Mouse (Mus musculus): Measurements from ENCODE around the gene Nacad. TPM values are rescaled to one million over a fixed set of nuclear protein-coding genes. Genes with fewer than 3 reads are reported as not detected.

Gene Nacad
- polyA plus RNA-seq, 1 experiment from 2014 or later: 4.8 TPM

DNA sequence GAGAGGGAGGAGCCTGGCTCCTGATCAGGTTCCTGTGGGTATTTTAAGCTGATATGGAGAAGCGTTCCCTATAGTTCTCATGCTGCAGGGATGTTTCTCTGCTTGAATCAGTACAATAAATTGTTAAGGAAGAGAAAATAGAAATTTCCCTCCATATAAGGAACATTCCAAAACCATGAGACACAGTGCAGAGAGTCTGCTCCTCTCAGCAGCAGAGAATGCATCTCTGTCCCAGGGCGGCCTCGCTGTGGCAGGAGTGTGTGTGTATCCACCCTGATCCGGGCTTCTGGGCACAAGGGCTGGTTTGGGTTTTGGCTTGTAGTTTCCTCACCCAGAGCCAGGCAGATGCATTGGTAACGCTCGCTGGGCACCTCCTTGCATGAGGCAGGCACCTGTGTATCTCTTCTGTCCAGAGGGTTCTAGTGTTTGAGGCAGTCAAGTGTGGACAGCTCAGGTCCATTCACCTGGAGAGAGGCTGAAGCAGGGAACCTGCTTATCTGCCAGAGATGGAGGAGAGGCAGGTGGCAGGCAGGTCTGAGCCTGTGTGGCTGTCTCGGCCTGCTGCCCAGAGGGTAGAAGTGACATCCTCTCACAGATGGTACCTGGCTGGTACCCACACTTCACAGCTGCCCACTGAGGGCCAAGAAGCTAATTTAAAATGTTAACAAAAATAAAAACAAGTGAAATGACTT, 18.5 kb downstream of the Nacad start:
- no peaks in the 10 kb centered on the region for H3K9me3 ChIP-seq (ENCODE audit: control insufficient read depth)
- H3K4me2 ChIP-seq (replicated peaks; ENCODE audit: low read depth): no peak overlapping the region
- WGBS: 73% methylated on average over 7 of the region's 7 CpGs
- no peaks in the 10 kb centered on the region for H3K27me3 ChIP-seq (replicated peaks; ENCODE audit: control insufficient read depth, insufficient read depth, low read length)
- no peak overlapping the region for H3K27ac ChIP-seq (ENCODE audit: low read depth, low read length)
- ATAC-seq: peak; percentile 37; the same call in 1 of the 2 replicates
- no peak for TF ChIP-seq CTCF (IDR thresholded peaks at IDR 0.05; ENCODE audit: low read depth)
- H3K4me3 ChIP-seq (ENCODE audit: low read depth, low read length): no peak overlapping the region
- H3K4me1 ChIP-seq (replicated peaks; ENCODE audit: control insufficient read depth, insufficient read depth, low read length): no peaks in the 10 kb centered on the region
- H3K36me3 ChIP-seq (ENCODE audit: control insufficient read depth, insufficient read depth): peaks cover 57% of the 10 kb centered on the region
- no peak overlapping the region for H3K9ac ChIP-seq (ENCODE audit: low read depth, low read length)

DNA sequence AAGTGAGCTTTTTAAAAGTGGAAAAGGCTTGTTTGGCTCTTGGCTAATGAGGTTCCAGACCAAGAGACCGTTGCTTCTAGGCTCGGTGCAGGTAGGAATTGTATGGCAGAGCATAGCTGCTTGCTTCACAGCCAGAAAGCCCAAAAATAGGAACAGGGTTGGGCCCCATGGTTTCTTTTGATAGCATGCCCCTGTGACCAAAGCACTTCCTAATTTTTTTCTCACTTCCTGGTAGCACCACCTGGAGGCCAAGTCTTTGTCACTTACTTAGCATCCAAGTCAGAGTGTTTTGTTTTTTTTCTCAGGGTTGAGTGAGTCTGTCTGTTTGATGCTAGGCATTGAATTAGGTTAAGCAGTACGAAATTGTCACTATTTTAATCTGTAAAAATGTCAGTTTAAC, 19.2 kb downstream of the Nacad start:
- Histone ChIP-seq H3K4me3 (ENCODE audit: low read depth, low read length) (no peak overlapping the region), H3K27me3 (replicated peaks; ENCODE audit: control insufficient read depth, insufficient read depth, low read length) (no peaks in the 10 kb centered on the region), H3K4me1 (replicated peaks; ENCODE audit: control insufficient read depth, insufficient read depth, low read length) (no peaks in the 10 kb centered on the region), H3K36me3 (ENCODE audit: control insufficient read depth, insufficient read depth) (peaks cover 50% of the 10 kb centered on the region), H3K27ac (ENCODE audit: low read depth, low read length) (no peak overlapping the region), H3K9ac (ENCODE audit: low read depth, low read length) (no peak overlapping the region), H3K9me3 (ENCODE audit: control insufficient read depth) (no peaks in the 10 kb centered on the region), H3K4me2 (replicated peaks; ENCODE audit: low read depth) (no peak overlapping the region)
- ATAC-seq: no peak
- TF ChIP-seq CTCF (IDR thresholded peaks at IDR 0.05; ENCODE audit: low read depth): peak; percentile 45
- 78% methylated on average over 3 of the region's 3 CpGs for WGBS

DNA sequence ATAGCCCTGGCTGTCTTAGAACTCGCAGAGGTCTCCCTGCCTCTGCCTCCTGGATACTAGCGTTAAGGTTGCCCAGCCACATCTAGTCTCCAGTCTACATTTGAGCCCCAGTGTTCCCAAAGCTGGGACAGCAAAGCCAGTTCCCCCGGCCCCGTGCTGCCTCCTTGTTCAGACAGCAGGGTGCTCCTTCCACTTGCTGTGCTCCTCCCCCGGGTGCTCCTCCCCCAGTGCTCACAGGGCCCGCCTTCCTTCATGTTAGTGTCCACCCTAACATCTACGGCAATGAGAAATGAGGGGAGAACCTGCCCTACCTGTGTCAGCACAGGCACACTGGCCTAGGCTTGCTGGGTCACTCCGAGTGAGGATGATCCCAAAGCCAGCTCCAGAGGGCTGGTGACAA, 20.1 kb downstream of the Nacad start:
- Histone ChIP-seq H3K9me3 (ENCODE audit: control insufficient read depth) (no peaks in the 10 kb centered on the region), H3K9ac (ENCODE audit: low read depth, low read length) (no peak overlapping the region), H3K4me1 (replicated peaks; ENCODE audit: control insufficient read depth, insufficient read depth, low read length) (no peaks in the 10 kb centered on the region), H3K27me3 (replicated peaks; ENCODE audit: control insufficient read depth, insufficient read depth, low read length) (no peaks in the 10 kb centered on the region), H3K4me3 (ENCODE audit: low read depth, low read length) (no peak overlapping the region), H3K27ac (ENCODE audit: low read depth, low read length) (no peak overlapping the region), H3K4me2 (replicated peaks; ENCODE audit: low read depth) (no peak overlapping the region), H3K36me3 (ENCODE audit: control insufficient read depth, insufficient read depth) (peaks cover 41% of the 10 kb centered on the region)
- ATAC-seq: no peak
- TF ChIP-seq CTCF (IDR thresholded peaks at IDR 0.05; ENCODE audit: low read depth): no peak
- 90% methylated on average over 8 of the region's 8 CpGs for WGBS

DNA sequence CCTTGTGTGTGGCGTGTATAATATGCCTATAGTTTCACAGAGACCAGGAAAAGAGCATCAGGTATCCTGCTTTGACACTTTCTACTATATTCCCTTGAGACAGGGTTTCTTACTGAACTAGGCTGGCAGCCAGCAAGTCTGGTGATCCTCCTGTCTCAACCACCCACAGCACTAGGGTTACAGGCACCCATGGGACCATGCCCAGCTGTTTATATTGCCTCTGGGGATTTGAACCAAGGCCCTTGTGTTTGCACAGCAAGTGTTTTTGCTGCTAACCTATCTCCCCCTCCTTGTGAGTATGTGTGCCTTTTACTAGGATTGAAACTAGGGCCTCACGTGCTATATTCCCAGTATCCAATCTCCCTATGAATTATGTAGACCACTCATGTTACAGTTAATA, 24.3 kb downstream of the Nacad start:
- H3K9ac ChIP-seq (ENCODE audit: low read depth, low read length): no peak overlapping the region
- no peak overlapping the region for H3K27ac ChIP-seq (ENCODE audit: low read depth, low read length)
- no peak overlapping the region for H3K4me2 ChIP-seq (replicated peaks; ENCODE audit: low read depth)
- no peak for TF ChIP-seq CTCF (IDR thresholded peaks at IDR 0.05; ENCODE audit: low read depth)
- H3K4me1 ChIP-seq (replicated peaks; ENCODE audit: control insufficient read depth, insufficient read depth, low read length): no peaks in the 10 kb centered on the region
- peaks cover 22% of the 10 kb centered on the region for H3K36me3 ChIP-seq (ENCODE audit: control insufficient read depth, insufficient read depth)
- ATAC-seq: no peak
- no peaks in the 10 kb centered on the region for H3K9me3 ChIP-seq (ENCODE audit: control insufficient read depth)
- H3K4me3 ChIP-seq (ENCODE audit: low read depth, low read length): no peak overlapping the region
- no peaks in the 10 kb centered on the region for H3K27me3 ChIP-seq (replicated peaks; ENCODE audit: control insufficient read depth, insufficient read depth, low read length)
- WGBS: 86% methylated on average over 2 of the region's 2 CpGs

DNA sequence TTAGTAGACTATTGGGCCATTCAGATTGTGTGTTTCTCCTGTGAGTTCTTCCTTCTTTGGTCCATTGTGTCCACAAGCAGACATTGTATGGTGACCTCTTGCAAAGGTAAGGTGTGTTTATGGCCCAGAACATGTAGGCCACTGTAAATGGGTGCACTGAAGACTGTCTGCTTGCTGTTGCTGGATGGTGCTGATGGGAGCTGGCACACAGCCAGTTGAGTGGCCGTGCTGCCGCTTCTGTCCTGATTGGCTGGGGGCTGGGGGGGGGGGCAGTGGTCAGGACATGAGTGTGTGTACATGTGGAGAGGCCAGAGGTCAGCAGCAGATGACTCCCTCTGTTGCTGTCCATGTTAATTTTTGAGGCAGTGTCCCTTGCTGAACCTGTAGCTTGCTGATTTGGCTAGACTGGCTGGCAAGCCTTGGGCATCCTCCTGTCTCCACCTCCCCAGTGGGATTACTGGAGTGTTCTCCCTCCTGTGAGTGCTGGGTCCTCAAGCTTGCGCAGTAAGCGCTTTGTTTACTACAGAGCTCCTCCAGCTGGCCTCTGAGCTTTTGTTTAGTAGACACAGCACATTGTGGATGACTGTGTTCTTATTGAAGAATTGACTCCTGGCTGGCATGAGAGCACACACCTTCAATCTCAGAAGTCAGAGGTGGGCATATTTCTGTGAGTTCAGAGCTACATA, 25.6 kb downstream of the Nacad start:
- no peaks in the 10 kb centered on the region for H3K9me3 ChIP-seq (ENCODE audit: control insufficient read depth)
- H3K27ac ChIP-seq (ENCODE audit: low read depth, low read length): no peak overlapping the region
- H3K36me3 ChIP-seq (ENCODE audit: control insufficient read depth, insufficient read depth): peaks cover 18% of the 10 kb centered on the region; the same call in 1 of the 2 replicates
- H3K9ac ChIP-seq (ENCODE audit: low read depth, low read length): no peak overlapping the region
- H3K4me1 ChIP-seq (replicated peaks; ENCODE audit: control insufficient read depth, insufficient read depth, low read length): no peaks in the 10 kb centered on the region
- ATAC-seq: no peak
- no peak for TF ChIP-seq CTCF (IDR thresholded peaks at IDR 0.05; ENCODE audit: low read depth)
- no peaks in the 10 kb centered on the region for H3K27me3 ChIP-seq (replicated peaks; ENCODE audit: control insufficient read depth, insufficient read depth, low read length)
- WGBS: 71% methylated on average over 4 of the region's 4 CpGs
- H3K4me3 ChIP-seq (ENCODE audit: low read depth, low read length): no peak overlapping the region
- no peak overlapping the region for H3K4me2 ChIP-seq (replicated peaks; ENCODE audit: low read depth)

DNA sequence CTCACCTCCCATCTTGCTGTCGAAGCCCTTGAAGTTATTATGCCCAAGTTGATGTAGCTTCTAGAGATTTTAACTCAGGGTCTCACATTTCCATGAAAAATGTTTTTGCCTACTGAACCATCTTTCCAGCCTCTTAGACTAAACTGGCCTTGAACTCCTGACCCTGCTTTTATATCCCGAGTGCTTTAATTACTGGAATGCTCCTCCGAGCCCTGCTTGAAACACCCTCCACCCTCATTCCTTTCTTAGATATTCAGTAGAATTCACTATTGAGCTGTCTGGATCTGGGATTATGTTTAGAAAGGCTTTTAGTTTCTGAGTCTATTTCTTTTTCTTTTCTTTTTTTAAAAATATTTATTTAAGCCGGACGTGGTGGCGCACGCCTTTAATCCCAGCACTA, 26.5 kb downstream of the Nacad start:
- Histone ChIP-seq H3K27ac (ENCODE audit: low read depth, low read length) (no peak overlapping the region), H3K27me3 (replicated peaks; ENCODE audit: control insufficient read depth, insufficient read depth, low read length) (no peaks in the 10 kb centered on the region), H3K9me3 (ENCODE audit: control insufficient read depth) (no peaks in the 10 kb centered on the region), H3K4me1 (replicated peaks; ENCODE audit: control insufficient read depth, insufficient read depth, low read length) (no peaks in the 10 kb centered on the region), H3K36me3 (ENCODE audit: control insufficient read depth, insufficient read depth) (peaks cover 10% of the 10 kb centered on the region; the same call in 1 of the 2 replicates), H3K9ac (ENCODE audit: low read depth, low read length) (no peak overlapping the region), H3K4me3 (ENCODE audit: low read depth, low read length) (no peak overlapping the region), H3K4me2 (replicated peaks; ENCODE audit: low read depth) (no peak overlapping the region)
- ATAC-seq: no peak
- TF ChIP-seq CTCF (IDR thresholded peaks at IDR 0.05; ENCODE audit: low read depth): no peak
- WGBS: 84% methylated on average over 7 of the region's 7 CpGs

All from intestine, postnatal 0 days (tissue).